Mouse (Mus musculus) erythroblast, adult 5-6 weeks (primary cell): Measurements from ENCODE around the gene Btbd9. TPM values are rescaled to one million over a fixed set of nuclear protein-coding genes. Genes with fewer than 3 reads are reported as not detected.

Experiments used
- ATAC-seq: replicated peaks from 2 replicates; pipeline ENCODE4 v1.8.0; 2016; ENCODE audit warnings: moderate number of reproducible peaks, mild to moderate bottlenecking, moderate TSS enrichment, inconsistent platforms; ENCODE audit not compliant: poor library complexity, low FRiP score, severe bottlenecking
- total RNA-seq, 2 experiments: library from RNA; stranded (forward) in 1 of 2; stranded (reverse) in 1 of 2; fragments of 150-400 nt in 1 of 2; fragments of 200-764, 138-1000 nt in 1 of 2; gene quantifications; 2 replicates each; pipeline versions ENCODE4 v1.2.3 to v1.2.4; 2015 to 2017; ENCODE audit warnings: low replicate concordance in 2 of 2

Gene Btbd9
- total RNA-seq, 2 experiments from 2014 or later = 6.3 to 6.5 TPM

GRCm38 (mm10) chr17:30182063-30182462 is 394.2 kb downstream of the Btbd9 start:
- ATAC-seq = no peak

GRCm38 (mm10) chr17:30181554-30181953 is 394.7 kb downstream of the Btbd9 start:
- ATAC-seq = no peak

- no peak for ATAC-seq
Observed at GRCm38 (mm10) chr17:30180197-30180596, 396.1 kb downstream of the Btbd9 start.

GRCm38 (mm10) chr17:30178402-30178801 is 397.9 kb downstream of the Btbd9 start:
- no peak for ATAC-seq

- no peak for ATAC-seq
Observed at GRCm38 (mm10) chr17:30177435-30177834, 398.9 kb downstream of the Btbd9 start.

Other genes starting within 250 kb of the Btbd9 start
- gene Dnah8, start 47.9 kb upstream of the Btbd9 start, total RNA-seq (2015; ENCODE audit: low replicate concordance) = 6.0 and 9.4 TPM in 2 replicates
- gene Dnah8, start 47.9 kb upstream of the Btbd9 start, total RNA-seq (2017; ENCODE audit: low replicate concordance) = 9.3 and 12.0 TPM in 2 replicates
- 129 and 153 TPM in 2 replicates for gene Glo1, start 50.4 kb upstream of the Btbd9 start, total RNA-seq (2015; ENCODE audit: low replicate concordance)
- 172 and 176 TPM in 2 replicates for gene Glo1, start 50.4 kb upstream of the Btbd9 start, total RNA-seq (2017; ENCODE audit: low replicate concordance)